Mouse (Mus musculus) lung, embryonic 14.5 days (tissue): Measurements from ENCODE around the gene Ecm2. TPM values are rescaled to one million over a fixed set of nuclear protein-coding genes. Genes with fewer than 3 reads are reported as not detected.

Experiments
- ATAC-seq: fragments of 200-750 bp; cut with Nextera tagmentation; 2 replicates; pipeline ENCODE4 v1.8.0; 2017; ENCODE audit warnings: mild to moderate bottlenecking, moderate TSS enrichment, moderate library complexity; ENCODE audit not compliant: insufficient read depth
- DNase-seq: peaks from one replicate; pipeline ENCODE4 v3.0.0-alpha.2; 2015
- H3K27ac ChIP-seq: fragments of 300-500 bp; sonication (generic); 2 replicates; pipeline ENCODE4 v1.5.1; 2014; ENCODE audit warnings: low read depth, mild to moderate bottlenecking, moderate library complexity
- H3K27me3 ChIP-seq: fragments of 300-500 bp; sonication (generic); 2 replicates; pipeline ENCODE4 v1.6.1; 2014; ENCODE audit warnings: low read length, control low read depth; ENCODE audit not compliant: insufficient read depth
- H3K36me3 ChIP-seq: fragments of 300-500 bp; sonication (generic); 2 replicates; pipeline ENCODE4 v1.6.1; 2014; ENCODE audit warnings: control low read depth; ENCODE audit not compliant: insufficient read depth
- H3K4me1 ChIP-seq: fragments of 300-500 bp; sonication (generic); 2 replicates; pipeline ENCODE4 v1.6.1; 2014; ENCODE audit warnings: antibody characterized with exemption, control low read depth; ENCODE audit not compliant: insufficient read depth
- H3K4me2 ChIP-seq: fragments of 300-500 bp; sonication (generic); 2 replicates; pipeline ENCODE4 v1.6.1; 2014; ENCODE audit warnings: mild to moderate bottlenecking
- H3K4me3 ChIP-seq: fragments of 300-500 bp; sonication (generic); 2 replicates; pipeline ENCODE4 v1.5.1; 2014; ENCODE audit warnings: low read depth, low read length
- H3K9ac ChIP-seq: fragments of 300-500 bp; sonication (generic); 2 replicates; pipeline ENCODE4 v1.6.1; 2014
- H3K9me3 ChIP-seq: fragments of 300-500 bp; sonication (generic); 2 replicates; pipeline ENCODE4 v1.6.1; 2016; ENCODE audit warnings: low read depth, low read length, control low read depth
- CTCF ChIP-seq: IDR thresholded peaks from 2 replicates; pipeline ENCODE4 v1.5.1; 2016; ENCODE audit warnings: antibody characterized with exemption, low read depth
- WGBS: fragments of 180-500 bp; shearing (Covaris S2); extraction: QIAGEN DNeasy Blood & Tissue Kit; methylation state at CpG from one replicate; pipeline ENCODE4 v1.1.7; 2014; 5-methylcytosine and 5-hydroxymethylcytosine counted together
- polyA plus RNA-seq: library from polyadenylated mRNA; unstranded; fragments of >200 nt; fragmentation: Nextera tagmentation; extraction: Ambion mirVana; gene quantifications from 2 replicates; pipeline ENCODE4 v1.2.1, GENCODE M21; 2014

The Ecm2 gene
- polyA plus RNA-seq, 1 experiment from 2014 or later = 0.74 TPM

DNA sequence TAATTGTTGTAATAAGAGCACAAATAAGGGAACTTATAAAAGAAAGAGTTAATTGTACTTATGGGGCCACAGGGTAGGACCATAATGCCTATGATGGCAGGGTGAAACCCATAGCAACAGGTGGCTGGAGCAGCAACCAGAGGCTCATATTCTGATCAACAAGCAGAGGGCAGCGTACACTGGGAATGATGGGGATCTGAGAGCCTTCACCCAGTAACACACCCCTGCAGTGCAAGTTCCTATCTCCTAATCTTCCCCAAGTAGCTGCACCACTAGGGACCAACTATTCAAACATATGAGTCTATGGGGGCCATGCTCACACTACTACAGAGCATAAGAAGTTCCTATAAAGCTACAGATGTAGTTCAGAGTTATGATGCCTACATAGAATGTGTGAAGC is 59.7 kb downstream of the Ecm2 start:
- Histone ChIP-seq H3K4me3 (no peak overlapping the region), H3K4me1 (no peaks in the 10 kb centered on the region), H3K36me3 (no peaks in the 10 kb centered on the region), H3K27me3 (no peaks in the 10 kb centered on the region), H3K27ac (no peak overlapping the region), H3K4me2 (no peak overlapping the region), H3K9ac (no peak overlapping the region), H3K9me3 (no peaks in the 10 kb centered on the region)
- 80% methylated on average over 1 of the region's 1 CpGs for WGBS
- no peak for TF ChIP-seq CTCF
- DNase-seq (no peak), ATAC-seq (no peak)

GRCm38 (mm10) chr13:49570371-49570770 is 65.8 kb downstream of the Ecm2 start:
- no peak overlapping the region for H3K4me3 ChIP-seq
- no peak overlapping the region for H3K27ac ChIP-seq
- no peak for TF ChIP-seq CTCF
- H3K36me3 ChIP-seq = no peaks in the 10 kb centered on the region
- H3K9me3 ChIP-seq = no peaks in the 10 kb centered on the region
- 79% methylated on average over 3 of the region's 3 CpGs for WGBS
- no peak overlapping the region for H3K4me2 ChIP-seq
- DNase-seq = no peak
- ATAC-seq = no peak
- H3K27me3 ChIP-seq = no peaks in the 10 kb centered on the region
- no peak overlapping the region for H3K9ac ChIP-seq
- H3K4me1 ChIP-seq = no peaks in the 10 kb centered on the region

- no peak overlapping the region for H3K9ac ChIP-seq
- no peaks in the 10 kb centered on the region for H3K27me3 ChIP-seq
- H3K36me3 ChIP-seq = no peaks in the 10 kb centered on the region
- no peak overlapping the region for H3K4me3 ChIP-seq
- TF ChIP-seq CTCF = no peak
- H3K4me1 ChIP-seq = no peaks in the 10 kb centered on the region
- H3K9me3 ChIP-seq = no peaks in the 10 kb centered on the region
- no peak overlapping the region for H3K27ac ChIP-seq
- no peak for ATAC-seq
- WGBS = 85% methylated on average over 2 of the region's 2 CpGs
- no peak for DNase-seq
- no peak overlapping the region for H3K4me2 ChIP-seq
These were observed 66.8 kb downstream of the Ecm2 start for GRCm38 (mm10) chr13:49571418-49571817.

- H3K27ac ChIP-seq = peak within 1 kb of the TSS; percentile 94
- peak; percentile 78 for DNase-seq
- peak within 1 kb of the TSS; percentile 18; the same call in 1 of the 2 replicates for H3K4me2 ChIP-seq
- 41% methylated on average over 8 of the region's 8 CpGs for WGBS
- H3K4me3 ChIP-seq = no peak within 1 kb of the TSS
- no peaks in the 10 kb centered on the region for H3K9me3 ChIP-seq
- ATAC-seq = peak; percentile 56
- 0 out of 2 replicates have a peak, but pooled peaks cover 3% of the 10 kb centered on the region for H3K4me1 ChIP-seq
- no peak within 1 kb of the TSS for H3K9ac ChIP-seq
- H3K36me3 ChIP-seq = no peaks in the 10 kb centered on the region
- H3K27me3 ChIP-seq = no peaks in the 10 kb centered on the region
- no peak for TF ChIP-seq CTCF
These were observed 77.2 kb downstream of the Ecm2 start, which contains the start of gene Omd for GRCm38 (mm10) chr13:49581541-49582530. Omd (plus strand) TSS chr13:49582462.

Other genes with a start within 250 kb of the Ecm2 start
- 0.34 and 0.42 TPM in 2 replicates for gene Fgd3, start 184.5 kb upstream of the Ecm2 start, polyA plus RNA-seq
- 33.7 and 36.7 TPM in 2 replicates for gene Bicd2, start 163.2 kb upstream of the Ecm2 start, polyA plus RNA-seq
- 16.1 and 19.5 TPM in 2 replicates for gene Ippk, start 83.6 kb upstream of the Ecm2 start, polyA plus RNA-seq
- gene Tes3-ps, start 11.5 kb upstream of the Ecm2 start, polyA plus RNA-seq = 1.3 and 1.4 TPM in 2 replicates
- 12.8 and 15.0 TPM in 2 replicates for gene Aspn, start 39.6 kb downstream of the Ecm2 start, polyA plus RNA-seq
- gene Omd, start 77.7 kb downstream of the Ecm2 start, polyA plus RNA-seq = 1.0 and 1.5 TPM in 2 replicates
- 69.3 and 75.0 TPM in 2 replicates for gene Ogn, start 103.2 kb downstream of the Ecm2 start, polyA plus RNA-seq
- 39.4 and 40.0 TPM in 2 replicates for gene Cenpp, start 148.0 kb downstream of the Ecm2 start, polyA plus RNA-seq
- gene Nol8, start 148.3 kb downstream of the Ecm2 start, polyA plus RNA-seq = 14.8 and 17.7 TPM in 2 replicates
- 83.5 and 86.8 TPM in 2 replicates for gene Iars, start 177.3 kb downstream of the Ecm2 start, polyA plus RNA-seq